Mouse (Mus musculus) fat pad, adult 2 months (tissue): ENCODE data around the gene Cwc15.
A peak's percentile ranks its signal among the peaks of the same experiment; 100 is the strongest.
"Not testable (repeated sequence)": the region's sequence is repeated elsewhere in the genome, so short reads cannot be mapped to it uniquely, and the experiment has no call there.

Source experiments
- DNase-seq: peaks from one replicate; pipeline ENCODE4 v3.0.0-alpha.2; 2011; ENCODE audit warnings: low read depth, low spot score; ENCODE audit errors: extremely low read depth

Cwc15 gene

DNA sequence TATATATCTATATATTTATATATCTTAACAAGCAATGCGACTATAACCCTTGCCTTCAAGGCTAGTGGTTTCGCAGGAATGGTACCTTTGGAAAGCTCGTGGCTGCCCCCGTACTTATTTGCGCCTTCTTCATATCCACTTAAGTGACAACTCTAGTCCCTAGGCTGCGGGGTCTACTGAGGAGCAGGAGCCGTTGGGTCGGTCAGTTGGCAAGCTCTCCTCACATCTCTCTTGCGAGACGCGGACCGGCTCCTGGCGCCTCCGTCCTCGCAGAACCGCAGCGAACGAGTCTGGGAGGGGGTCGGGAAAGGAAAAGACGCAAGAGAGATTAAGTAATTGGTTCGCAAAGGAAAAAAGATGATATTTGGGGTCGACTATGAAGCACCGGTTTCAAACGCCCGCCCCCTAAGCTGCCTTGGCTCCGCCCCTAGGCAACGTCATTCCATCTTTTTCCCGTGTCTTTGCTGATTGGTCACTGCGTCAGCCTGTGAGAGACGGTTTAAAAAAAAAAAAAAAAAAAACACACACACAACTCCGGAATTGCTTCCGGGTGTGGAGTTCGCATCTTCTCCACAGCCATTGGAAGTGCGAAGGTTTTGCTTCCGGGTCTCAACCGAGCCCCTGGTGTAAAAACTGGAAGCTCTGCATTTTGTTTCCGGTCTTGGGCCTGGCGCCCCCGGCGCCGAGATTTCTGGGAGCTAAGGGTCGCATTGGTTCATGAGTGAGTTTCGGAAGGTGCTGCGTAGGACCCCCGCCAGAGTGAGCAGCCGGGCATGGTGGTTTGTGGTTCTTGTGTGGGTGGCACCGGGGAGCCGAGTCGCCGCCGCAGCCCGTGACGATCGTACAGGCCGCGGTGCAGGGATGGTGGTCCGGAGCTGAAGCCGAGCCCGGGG lies at the start of gene Cwc15, which contains the start of gene Kdm4d:
Gene Cwc15, plus strand, starts transcription at position 595 of the 893 bp plus-strand sequence.
Gene Kdm4d, minus strand, starts transcription at position 460 of the 893 bp plus-strand sequence.
- peak; percentile 84 for DNase-seq

DNA sequence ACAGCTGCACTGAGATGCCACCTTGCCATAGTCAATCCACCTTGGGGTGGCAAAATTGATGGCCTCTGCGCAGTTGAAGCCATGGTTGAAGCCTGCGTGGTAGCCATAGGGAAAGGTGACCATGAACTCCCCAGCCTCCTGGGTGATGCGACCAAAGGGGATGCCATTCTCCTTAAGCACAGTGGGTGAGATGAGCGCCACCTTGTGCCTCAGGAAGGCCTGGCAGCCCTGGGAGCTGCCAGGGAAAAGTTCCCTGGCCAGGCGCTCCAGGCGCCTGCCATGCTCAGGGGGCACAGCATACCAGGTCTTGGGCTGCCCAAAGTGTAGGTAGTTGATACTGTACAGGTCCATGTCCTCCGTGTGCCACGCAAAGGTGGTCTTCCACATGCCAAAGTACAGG lies 49.3 kb upstream of the Cwc15 start:
- not testable (repeated sequence) for DNase-seq

DNA sequence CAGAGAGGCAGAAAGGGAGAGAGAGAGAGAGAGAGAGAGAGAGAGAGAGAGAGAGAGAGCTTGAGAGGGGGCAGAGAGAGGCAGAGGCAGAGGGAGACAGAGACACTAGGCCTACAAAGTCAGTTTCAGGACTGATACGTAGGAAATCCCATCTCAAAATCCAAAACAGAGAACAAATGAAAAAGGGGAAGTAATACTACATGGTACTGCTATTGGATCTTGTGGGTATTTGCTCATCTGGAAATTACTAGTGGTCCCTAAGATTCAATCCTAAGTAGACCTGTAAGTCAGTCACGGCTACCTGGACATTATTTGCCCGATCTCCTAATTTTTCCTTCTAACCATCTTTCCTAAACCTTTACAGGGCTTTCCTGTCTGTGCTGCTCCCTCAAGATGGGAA lies 44.1 kb upstream of the Cwc15 start:
- no peak for DNase-seq

DNA sequence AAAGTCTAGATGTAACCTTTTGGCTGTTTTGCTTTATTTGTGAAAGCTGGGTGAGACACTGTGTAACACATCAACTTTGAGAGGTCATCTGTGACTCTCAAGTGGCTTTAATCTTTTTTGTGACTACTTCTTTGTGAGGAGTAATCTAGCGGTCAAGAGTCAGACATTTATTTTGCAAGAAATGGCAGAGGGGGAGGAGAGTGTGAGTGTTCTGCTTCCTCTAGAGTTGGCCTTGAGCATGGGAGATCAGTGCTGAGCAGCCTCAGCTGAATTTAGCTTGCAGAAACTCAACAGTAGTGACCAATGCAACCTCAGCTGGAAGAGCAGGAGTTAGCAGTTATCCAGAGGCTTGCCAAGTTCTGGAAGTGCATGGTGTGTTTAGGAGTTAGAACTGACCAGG lies 37.9 kb upstream of the Cwc15 start:
- DNase-seq: not testable (repeated sequence)

DNA sequence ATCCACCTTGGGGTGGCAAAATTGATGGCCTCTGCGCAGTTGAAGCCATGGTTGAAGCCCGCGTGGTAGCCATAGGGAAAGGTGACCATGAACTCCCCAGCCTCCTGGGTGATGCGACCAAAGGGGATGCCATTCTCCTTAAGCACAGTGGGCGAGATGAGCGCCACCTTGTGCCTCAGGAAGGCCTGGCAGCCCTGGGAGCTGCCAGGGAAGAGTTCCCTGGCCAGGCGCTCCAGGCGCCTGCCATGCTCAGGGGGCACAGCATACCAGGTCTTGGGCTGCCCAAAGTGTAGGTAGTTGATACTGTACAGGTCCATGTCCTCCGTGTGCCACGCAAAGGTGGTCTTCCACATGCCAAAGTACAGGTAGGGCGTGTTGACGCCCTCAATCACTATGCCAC lies 36.7 kb upstream of the Cwc15 start:
- not testable (repeated sequence) for DNase-seq

DNA sequence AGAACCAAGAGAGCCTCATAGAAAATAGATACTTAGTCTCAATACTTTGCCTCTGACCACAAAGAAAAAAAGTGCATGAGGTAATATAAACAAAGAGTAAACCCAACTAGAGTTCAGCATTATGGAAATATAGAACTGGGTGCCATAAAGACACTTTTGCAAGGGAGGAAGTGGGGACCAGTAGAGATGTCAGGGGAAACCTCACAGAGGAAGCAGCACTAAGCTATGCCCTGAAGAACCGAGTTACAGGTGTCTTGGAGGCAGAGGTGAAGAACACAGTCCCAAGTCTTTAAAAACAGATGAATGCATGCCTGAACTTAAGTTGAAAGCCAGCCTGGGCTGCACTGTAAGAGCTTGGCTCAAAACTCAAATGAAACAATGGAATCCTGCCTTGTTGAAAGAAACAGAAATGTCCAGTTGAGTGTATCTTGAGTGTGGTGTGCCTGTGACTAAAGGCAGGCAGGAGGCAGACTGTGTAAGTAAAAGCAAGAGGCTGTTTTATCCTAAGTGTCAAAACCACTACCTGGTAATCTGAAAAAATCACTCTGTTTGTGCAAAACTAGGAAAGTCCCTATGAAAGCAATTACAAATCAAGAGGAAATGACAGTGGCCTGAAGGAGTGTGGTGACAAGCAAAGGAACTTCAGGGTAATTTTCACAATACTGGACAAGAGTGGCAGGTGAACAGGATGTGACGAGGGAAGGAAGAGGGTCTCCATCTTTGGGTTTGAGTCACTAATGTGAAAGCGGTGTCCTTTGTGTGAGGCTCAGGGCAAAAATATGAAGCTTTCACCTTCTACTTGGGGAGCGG lies 1.3 kb upstream of the Cwc15 start:
- DNase-seq: no peak

DNA sequence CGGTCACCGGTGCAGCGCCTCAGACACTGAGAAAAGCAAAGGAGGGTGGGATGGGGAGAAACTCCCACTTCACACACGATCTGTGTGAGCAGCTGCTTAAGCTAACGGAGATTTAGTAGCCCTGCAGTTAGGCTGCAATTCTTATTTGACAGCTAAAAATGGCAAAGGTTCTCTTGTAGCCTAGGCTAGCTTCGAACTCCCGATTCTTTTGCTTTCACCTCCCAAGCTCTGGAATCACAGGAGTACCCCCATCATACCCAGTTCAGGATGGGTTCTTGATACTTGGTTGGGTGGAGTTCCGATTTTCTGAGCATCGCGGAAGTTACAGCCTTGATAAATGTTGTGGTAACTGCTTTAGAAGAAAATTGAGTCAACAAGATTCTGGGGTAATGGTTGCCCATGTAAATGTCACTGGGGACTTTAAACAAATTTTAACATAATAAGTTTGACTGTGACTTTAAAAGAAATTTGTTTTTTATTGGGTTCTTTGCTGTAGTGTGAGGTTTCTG lies 553 bp downstream of the Cwc15 start:
- no peak for DNase-seq

DNA sequence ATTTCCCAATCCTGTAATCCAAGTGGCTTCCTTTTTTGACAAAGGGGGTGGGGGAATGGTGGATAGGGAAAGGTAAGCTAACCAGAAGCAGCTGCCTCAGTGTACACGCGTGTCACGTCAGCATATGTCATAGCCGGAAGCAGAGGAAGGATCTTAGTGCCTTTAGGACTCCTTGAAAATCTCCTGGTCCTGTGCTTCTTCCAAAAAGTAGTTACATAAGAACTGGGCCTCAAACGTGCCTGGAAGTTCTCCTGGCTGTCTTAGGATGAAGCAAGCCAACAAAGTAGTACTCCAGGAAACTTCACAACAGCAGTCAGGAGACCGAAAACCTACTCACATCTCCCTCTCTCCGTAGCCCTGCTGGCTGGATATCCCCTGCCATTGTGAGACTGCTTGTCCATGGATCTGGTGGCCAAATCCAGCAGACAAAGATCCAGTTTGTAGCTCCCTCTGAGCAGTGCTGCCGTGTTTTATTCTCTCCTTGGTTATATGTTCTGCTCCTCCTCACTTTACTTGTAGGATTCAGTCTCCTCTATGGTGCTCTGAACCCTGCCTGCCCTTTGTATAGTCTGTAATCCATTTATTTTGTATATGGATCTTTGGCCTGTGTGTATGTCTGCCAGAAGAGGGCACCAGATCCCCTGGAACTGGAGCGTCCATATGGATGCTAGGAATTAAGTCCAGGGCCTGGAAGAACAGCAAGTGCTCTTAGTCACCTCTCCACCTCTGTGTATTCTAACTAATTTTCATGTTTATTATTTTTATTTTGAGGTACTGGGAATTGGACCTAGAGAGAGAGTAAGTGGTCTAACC lies 12.4 kb downstream of the Cwc15 start:
- DNase-seq: peak; percentile 33

DNA sequence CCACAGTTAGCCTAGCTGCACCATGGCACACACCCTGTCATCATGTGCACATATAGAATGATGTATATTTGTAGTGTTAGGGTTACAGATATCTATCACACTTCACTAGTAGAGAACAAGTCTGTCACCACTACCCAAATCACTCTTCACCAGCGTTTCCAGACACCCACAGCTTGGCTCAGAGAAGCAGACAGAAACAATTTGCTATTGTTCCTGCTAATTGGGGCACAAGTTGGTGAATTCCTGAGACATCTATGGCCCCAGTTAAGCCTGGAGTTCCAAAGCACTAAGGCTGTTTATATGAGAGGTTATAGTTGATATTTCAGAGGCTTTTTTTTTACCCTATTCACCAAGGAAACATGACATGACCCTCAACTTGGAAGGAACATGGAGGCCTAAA lies 16.9 kb downstream of the Cwc15 start:
- DNase-seq: no peak

DNA sequence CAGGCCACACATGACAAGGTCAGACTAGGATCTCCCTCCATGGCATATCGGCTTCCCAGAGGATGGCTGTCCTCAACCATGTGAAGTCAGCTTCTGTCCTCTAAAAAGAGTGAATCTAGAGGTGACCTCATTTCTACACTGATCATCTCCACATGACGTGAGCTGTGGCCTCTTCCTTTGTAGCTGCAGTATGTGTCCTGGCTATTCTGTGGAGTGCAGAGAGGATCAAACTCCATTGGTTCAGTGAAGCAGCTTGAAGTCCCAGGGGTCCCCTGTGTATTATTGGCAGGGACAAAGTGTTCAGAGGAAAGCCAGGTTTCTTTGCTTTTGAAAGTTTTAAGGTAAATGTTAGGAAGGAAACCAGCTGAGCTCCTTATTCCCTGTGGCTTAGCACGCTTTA lies 17.7 kb downstream of the Cwc15 start:
- no peak for DNase-seq

DNA sequence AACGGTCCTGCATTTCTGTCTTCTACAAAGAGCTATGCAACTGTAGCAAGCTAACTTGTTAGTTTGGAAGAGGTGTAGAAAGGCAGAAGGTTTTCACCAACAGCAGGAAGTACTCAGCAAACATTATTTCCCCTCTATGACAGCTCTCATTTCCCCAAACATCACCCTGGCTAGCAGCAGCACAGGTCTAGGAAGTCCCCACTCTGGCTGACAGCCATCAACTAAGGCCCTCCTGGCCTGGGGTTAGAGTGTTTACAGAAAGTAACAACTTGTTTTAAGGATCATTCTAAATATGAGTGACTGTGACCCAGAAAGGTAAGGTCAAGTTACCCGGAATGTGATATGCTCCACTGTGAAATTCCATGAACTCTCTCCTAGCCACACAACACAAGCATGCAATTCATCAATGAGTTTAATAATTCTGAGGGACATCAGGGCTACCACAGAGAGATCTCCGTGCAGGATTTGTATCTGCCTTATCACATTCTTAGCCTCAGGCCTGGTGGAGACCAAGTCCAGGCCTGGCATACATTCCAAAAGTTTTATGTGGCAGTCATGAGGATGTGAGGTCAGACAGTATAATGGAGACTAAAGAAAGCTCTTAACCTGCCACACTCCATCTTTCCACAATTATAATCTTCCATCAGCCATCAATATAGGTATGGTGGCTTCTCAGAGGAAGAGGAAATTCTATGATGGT lies 20.7 kb downstream of the Cwc15 start:
- DNase-seq: no peak

DNA sequence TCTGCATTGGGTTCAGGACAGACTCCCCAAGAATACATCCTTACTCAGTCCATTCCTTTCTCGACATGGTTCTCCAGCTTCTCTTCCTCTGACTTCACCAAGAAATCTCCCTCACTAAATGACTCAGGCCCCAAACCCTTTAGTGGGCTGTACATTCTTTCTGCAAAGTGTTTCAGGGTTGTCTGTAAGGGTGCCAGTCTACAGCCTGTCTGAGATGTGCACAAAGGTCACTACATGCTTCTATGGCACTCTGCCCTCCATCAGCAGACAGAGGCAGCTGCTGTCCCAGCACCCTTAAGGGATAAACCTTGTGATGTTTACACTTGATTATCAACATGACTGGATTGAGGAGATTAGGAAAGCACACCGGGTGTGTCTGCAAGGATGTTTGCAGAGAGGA lies 21.3 kb downstream of the Cwc15 start:
- no peak for DNase-seq

DNA sequence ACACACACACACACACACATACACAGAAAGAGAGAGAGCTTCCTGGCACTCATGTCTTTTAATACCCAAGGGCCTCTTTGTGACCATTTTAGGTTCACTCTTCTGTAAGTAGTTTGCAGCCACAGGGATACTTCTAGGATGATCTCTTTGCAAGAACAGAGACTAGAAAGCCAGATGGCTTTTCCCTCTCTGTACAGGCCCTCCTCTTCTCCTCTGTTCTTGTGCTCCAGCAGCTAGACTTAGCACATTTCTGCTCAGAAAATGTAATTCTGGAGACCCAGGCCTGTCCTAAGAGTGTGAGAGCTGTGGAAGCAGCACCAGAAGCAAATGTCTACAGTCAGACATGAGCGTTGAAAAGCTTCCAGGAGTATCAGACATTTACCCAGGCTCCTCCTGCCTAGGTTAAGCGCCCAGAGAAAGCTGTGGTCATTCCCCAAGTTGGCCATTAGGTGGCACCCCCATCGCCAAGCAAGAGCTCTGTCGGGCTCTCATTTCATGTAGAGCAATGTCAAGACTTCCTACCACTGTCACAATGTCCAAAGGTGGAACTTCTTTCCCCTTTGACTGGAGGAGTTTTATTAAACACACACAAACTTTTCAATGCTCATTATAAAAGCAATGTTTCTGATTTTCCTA lies 23.1 kb downstream of the Cwc15 start:
- DNase-seq: no peak

DNA sequence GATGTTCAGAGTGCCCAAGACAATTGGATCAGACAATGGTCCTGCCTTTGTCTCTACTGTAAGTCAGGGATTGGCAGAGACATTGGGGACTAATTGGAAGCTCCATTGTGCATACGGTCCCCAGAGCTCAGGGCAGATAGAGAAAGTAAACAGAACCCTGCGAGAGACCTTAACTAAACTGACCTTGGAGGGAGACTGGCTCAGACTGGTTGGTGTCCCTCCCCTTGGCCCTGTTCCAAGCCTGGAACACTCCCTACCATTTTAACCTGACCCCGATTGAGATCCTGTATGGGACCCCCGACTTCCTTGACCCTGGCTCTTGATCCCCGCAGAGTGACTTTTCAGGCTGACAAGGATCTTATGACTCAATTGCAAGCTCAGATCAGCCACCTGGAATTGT lies 29.6 kb downstream of the Cwc15 start:
- DNase-seq: no peak

DNA sequence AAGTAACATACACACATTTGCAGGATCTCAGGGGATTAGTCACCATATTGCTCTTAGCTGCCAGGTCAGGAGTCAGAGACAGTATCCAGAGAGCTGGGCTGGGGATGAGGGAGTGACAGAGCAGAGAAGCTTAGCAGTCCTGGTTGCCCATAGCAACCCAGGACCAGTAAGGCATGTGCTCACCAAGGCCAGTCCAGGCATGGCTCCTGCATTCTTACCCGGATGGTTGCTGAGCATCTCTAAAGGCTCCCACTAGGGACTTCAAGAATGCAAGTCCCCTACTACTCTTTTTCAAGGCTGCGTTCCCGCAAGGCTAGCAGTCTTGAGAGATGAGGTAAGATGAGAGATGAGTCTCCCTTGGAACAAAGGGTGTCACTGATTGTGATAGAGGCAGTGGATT lies 31.9 kb downstream of the Cwc15 start:
- no peak for DNase-seq

DNA sequence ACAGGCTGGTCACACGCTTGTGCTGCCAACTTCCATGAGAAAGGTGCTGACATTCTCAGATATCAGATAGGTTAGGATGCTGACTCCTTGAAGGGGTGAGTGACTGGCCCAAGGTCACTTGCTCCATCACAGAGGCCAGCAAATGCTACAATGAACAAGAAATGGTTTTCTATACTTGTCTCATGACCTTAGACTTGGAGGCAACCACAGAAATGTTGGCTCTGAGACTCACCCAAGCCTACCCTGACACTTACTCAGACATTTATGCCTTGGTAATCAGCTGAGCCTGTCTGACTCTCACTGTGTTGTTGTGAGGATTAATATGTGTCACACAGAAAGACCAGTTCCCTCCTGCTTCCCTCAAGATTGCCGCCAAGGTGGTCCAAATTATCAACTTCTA lies 33.2 kb downstream of the Cwc15 start:
- DNase-seq: no peak

DNA sequence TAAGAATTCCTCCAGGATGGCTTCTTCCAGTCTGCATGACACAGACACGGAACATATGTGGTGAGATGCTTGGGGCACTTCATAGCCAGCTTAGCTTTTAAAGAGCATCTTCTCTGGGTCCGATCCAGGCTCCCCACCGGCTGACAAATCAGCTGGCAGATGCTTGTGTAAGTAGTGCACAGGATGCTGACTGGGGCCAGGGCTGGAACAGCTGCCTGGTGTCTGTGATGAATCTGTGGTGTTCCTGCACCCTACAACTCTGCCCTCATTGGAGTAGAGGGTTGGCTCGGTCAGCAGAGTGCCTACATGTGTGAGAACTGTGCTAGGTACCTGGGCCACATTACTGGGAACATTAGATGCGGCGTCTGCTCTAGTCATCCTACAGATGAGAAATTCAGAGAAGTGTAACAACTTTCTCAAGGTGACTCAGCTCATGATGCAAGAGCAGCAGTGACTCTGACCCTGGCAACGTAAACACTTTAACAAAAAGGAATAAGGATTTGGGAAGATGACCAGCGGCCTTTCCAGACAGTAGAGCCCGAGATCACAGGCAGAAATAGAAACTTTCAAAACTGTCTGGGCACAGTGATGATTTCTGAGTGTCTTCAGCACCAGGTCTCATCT lies 34.5 kb downstream of the Cwc15 start:
- no peak for DNase-seq

DNA sequence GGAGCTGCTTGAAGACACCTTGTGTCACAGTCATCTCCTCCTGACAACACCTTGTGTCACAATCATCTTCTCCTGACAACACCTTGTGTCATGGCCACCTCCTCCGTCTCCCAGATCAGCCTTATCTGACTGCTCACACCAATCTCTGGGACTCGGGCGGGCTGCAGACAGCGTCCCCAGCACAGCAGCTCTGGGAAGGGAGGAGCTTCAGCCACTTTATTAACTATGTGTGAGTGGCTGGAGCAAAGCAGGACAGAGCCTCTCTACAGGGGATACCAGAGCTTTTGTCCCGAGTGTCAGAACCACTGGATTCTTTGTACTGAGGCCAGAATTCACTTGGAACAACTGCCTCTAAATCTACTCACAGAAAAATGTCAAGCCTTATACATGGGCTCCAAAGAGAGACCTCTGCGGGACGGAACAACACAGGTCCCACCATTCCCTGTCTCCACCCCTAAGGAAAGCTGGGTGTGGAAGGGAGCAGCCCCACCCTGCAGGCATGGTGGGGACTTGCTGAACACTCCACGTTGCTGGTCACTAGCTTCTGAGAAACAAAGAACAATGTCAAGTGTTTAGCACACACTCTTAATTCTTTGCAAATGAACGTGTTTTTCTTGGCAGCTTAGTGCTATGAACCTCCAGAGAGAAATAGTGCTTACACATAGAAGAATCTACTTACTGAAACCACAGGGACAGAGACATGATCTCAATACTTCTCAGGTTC lies 43.8 kb downstream of the Cwc15 start:
- DNase-seq: peak; percentile 21
